In the genomic region with DNA sequence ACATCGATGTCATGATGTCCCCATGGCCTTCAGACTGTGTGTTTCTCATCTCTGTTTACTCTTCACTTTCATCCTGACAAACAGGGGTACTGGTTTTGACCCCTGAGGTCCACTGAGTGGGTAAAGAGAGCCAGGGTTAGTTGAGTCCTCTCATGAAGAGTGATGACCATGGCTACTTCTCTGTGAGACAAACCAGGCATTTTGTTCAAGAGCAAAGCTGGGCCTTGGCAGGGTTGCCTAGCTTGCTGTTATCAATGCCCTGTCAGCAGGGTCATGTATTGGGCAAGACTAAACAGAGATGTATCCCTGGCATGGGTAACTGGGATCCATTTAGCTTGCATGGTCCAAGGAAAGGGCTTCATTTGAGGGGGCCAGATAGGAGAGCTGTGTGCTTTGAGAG, we compare ENCODE assay signal across 21 mouse cellular contexts.
DNase-seq lines count a peak whose midpoint lies in the region; ATAC-seq and TF ChIP-seq lines count a peak whose summit lies in the region.
"Had no signal": no experiment of that assay in that cellular context is flagged by ENCODE, and none has a peak within 500 bp of the region (broad histone marks: within the 10 kb centered on the region; RNA-seq: fewer than 3 reads in every experiment).

No protein-coding gene starts in this region.

- TF ChIP-seq CTCF in heart, adult 2 months (IDR thresholded peaks at IDR 0.05) = no peak

- ATAC-seq in heart, embryonic 14.5 days (ENCODE audit: insufficient number of reproducible peaks, insufficient read depth, low FRiP score, low read depth) = peak; percentile 94
- ATAC-seq: hindbrain, postnatal 0 days; intestine, postnatal 0 days; midbrain, embryonic 16.5 days had no signal

- H3K27ac ChIP-seq in heart, adult 2 months = no peak overlapping the region
- peak overlapping the region; percentile 65 to 77; a peak in 3 of 4 replicates for H3K27ac ChIP-seq in heart, embryonic 14.5 days (replicated peaks in 1 of 2; ENCODE audit: control insufficient read depth in 1 of 2, insufficient read depth in 1 of 2, low read depth in 2 of 2, low read length in 2 of 2)
- H3K27ac ChIP-seq: forebrain, embryonic 12.5 days; hindbrain, embryonic 10.5 days; hindbrain, postnatal 0 days; kidney, embryonic 15.5 days; limb, embryonic 12.5 days had no signal

- TF ChIP-seq POLR2A in heart, adult 2 months (IDR thresholded peaks at IDR 0.05; ENCODE audit: insufficient read depth, low read depth, low read length) = no peak

- peak; percentile 44 for DNase-seq in adrenal gland, postnatal 10 days
- no peak for DNase-seq in adrenal gland, postnatal 14 days
- peak; percentile 42 to 75 for DNase-seq in heart, adult 2 months
- peak; percentile 34 to 40 for DNase-seq in heart, postnatal 36 days
- no peak for DNase-seq in thymus, postnatal 14 days
- no peak for DNase-seq in T-cell, adult 2 months (ENCODE audit: low spot score)
- DNase-seq: cerebellum, adult 9-11 months; gastrocnemius, postnatal 10 days; kidney, postnatal 4 days; lung, adult 2 months; lung, postnatal 36 days; thymus, postnatal 25 days had no signal

- H3K9me3 ChIP-seq in heart, embryonic 14.5 days (ENCODE audit: control insufficient read depth, low read length) = no peaks in the 10 kb centered on the region
- H3K9me3 ChIP-seq: forebrain, embryonic 12.5 days; G1E; hindbrain, embryonic 10.5 days; kidney, embryonic 15.5 days; limb, embryonic 12.5 days had no signal

- H3K4me1 ChIP-seq in heart, adult 2 months (ENCODE audit: control insufficient read depth, insufficient read depth, low read length) = no peaks in the 10 kb centered on the region; the same call in 1 of the 2 replicates
- peaks cover 24 to 46% of the 10 kb centered on the region in 2 experiments for H3K4me1 ChIP-seq in heart, embryonic 14.5 days (ENCODE audit: control insufficient read depth in 2 of 2, insufficient read depth in 2 of 2, low read length in 2 of 2)
- H3K4me1 ChIP-seq: forebrain, embryonic 12.5 days; kidney, embryonic 15.5 days had no signal

- WGBS in heart, adult 2 months = 68% methylated on average over 1 of the region's 1 CpGs
- 66% methylated on average over 1 of the region's 1 CpGs for WGBS in heart, embryonic 14.5 days

- no peak overlapping the region for H3K9ac ChIP-seq in heart, adult 2 months (ENCODE audit: low read depth, low read length)
- no peak overlapping the region for H3K9ac ChIP-seq in heart, embryonic 14.5 days (ENCODE audit: low read length)
- H3K9ac ChIP-seq: forebrain, embryonic 12.5 days; kidney, embryonic 15.5 days; limb, embryonic 12.5 days had no signal

- TF ChIP-seq EP300 in heart, adult 2 months (IDR thresholded peaks at IDR 0.05; ENCODE audit: insufficient read depth, low read depth, low read length) = peak; percentile 98

- no peaks in the 10 kb centered on the region for H3K36me3 ChIP-seq in heart, adult 2 months (ENCODE audit: control insufficient read depth, insufficient read depth, low read length)
- H3K36me3 ChIP-seq in heart, embryonic 14.5 days (ENCODE audit: control insufficient read depth, insufficient read depth, low read length) = no peaks in the 10 kb centered on the region
- H3K36me3 ChIP-seq: forebrain, embryonic 12.5 days; G1E; hindbrain, embryonic 10.5 days; kidney, embryonic 15.5 days; limb, embryonic 12.5 days had no signal

- no peaks in the 10 kb centered on the region for H3K27me3 ChIP-seq in heart, adult 2 months (ENCODE audit: control insufficient read depth, insufficient read depth, low read length)
- H3K27me3 ChIP-seq in heart, embryonic 14.5 days (ENCODE audit: control insufficient read depth, insufficient read depth, low read length) = no peaks in the 10 kb centered on the region
- H3K27me3 ChIP-seq: forebrain, embryonic 12.5 days; kidney, embryonic 15.5 days; limb, embryonic 12.5 days had no signal

- no peak overlapping the region for H3K4me3 ChIP-seq in heart, adult 2 months
- H3K4me3 ChIP-seq in heart, embryonic 14.5 days (ENCODE audit: control insufficient read depth in 1 of 2, insufficient read depth in 1 of 2, low read depth in 1 of 2, low read length in 2 of 2) = no peak overlapping the region
- H3K4me3 ChIP-seq: forebrain, embryonic 12.5 days; hindbrain, embryonic 10.5 days; kidney, embryonic 15.5 days; limb, embryonic 12.5 days had no signal

- no peak overlapping the region for H3K4me2 ChIP-seq in heart, embryonic 14.5 days (ENCODE audit: low read length)
- H3K4me2 ChIP-seq: forebrain, embryonic 12.5 days; kidney, embryonic 15.5 days; limb, embryonic 12.5 days had no signal

- intact Hi-C loops in heart, adult 2 months (cut with DNase I) = loop anchor here (2.0 to 5.0 kb wide), 5 partner anchors 60 to 210 kb away; no protein-coding TSS in a partner anchor
- intact Hi-C loops in heart, postnatal 36 days (cut with DNase I) = loop anchor here (5.0 kb wide), 1 partner anchor 125 kb away; no protein-coding TSS in a partner anchor

- no peaks in the 10 kb centered on the region for H3K79me2 ChIP-seq in heart, adult 2 months (replicated peaks; ENCODE audit: control insufficient read depth, insufficient read depth, low read length)

Comparison
In these comparisons a context has a peak if more than half of its experiments do, and no peak if none do; other contexts are left out.
1. DNase-seq: peak in adrenal gland, postnatal 10 days (single experiment), heart, adult 2 months (2 of 2) and heart, postnatal 36 days (2 of 2); none in adrenal gland, postnatal 14 days (single experiment), thymus, postnatal 14 days (single experiment) and T-cell, adult 2 months (single experiment).